Mouse (Mus musculus) forebrain, embryonic 12.5 days (tissue): Measurements from ENCODE around the gene Taf13. TPM values are rescaled to one million over a fixed set of nuclear protein-coding genes. Genes with fewer than 3 reads are reported as not detected.
"Not testable (repeated sequence)": the region's sequence is repeated elsewhere in the genome, so short reads cannot be mapped to it uniquely, and the experiment has no call there.

Experiments
- ATAC-seq: fragments of 200-750 bp; cut with Nextera tagmentation; 2 replicates; pipeline ENCODE4 v1.8.0; 2017; ENCODE audit warnings: moderate TSS enrichment; ENCODE audit not compliant: low FRiP score
- H3K27ac ChIP-seq: fragments of 300-500 bp; sonication (generic); 2 replicates; pipeline ENCODE4 v1.5.1; 2016; ENCODE audit warnings: mild to moderate bottlenecking
- H3K27me3 ChIP-seq: fragments of 300-500 bp; sonication (generic); 2 replicates; pipeline ENCODE4 v1.6.1; 2016; ENCODE audit warnings: mild to moderate bottlenecking
- H3K36me3 ChIP-seq: fragments of 300-500 bp; sonication (generic); replicated peaks from 2 replicates; pipeline ENCODE4 v1.6.1; 2016; ENCODE audit warnings: mild to moderate bottlenecking
- H3K4me1 ChIP-seq: fragments of 300-500 bp; sonication (generic); 2 replicates; pipeline ENCODE4 v1.6.1; 2016
- H3K4me2 ChIP-seq: fragments of 300-500 bp; sonication (generic); 2 replicates; pipeline ENCODE4 v1.6.1; 2016; ENCODE audit warnings: mild to moderate bottlenecking, moderate library complexity
- H3K4me3 ChIP-seq: fragments of 300-500 bp; sonication (generic); replicated peaks from 2 replicates; pipeline ENCODE4 v1.5.1; 2016; ENCODE audit warnings: mild to moderate bottlenecking
- H3K9ac ChIP-seq: fragments of 300-500 bp; sonication (generic); 2 replicates; pipeline ENCODE4 v1.6.1; 2016; ENCODE audit warnings: mild to moderate bottlenecking
- H3K9me3 ChIP-seq: fragments of 300-500 bp; sonication (generic); 2 replicates; pipeline ENCODE4 v1.6.1; 2016
- WGBS: fragments of 180-500 bp; shearing (Covaris S2); methylation state at CpG from one replicate; pipeline ENCODE4 v1.1.7; 2016; 5-methylcytosine and 5-hydroxymethylcytosine counted together
- polyA plus RNA-seq: library from polyadenylated mRNA; unstranded; fragments of >200 nt; fragmentation: Nextera tagmentation; extraction: Ambion mirVana; gene quantifications from 2 replicates; pipeline ENCODE4 v1.2.1, GENCODE M21; 2016

The Taf13 gene
- polyA plus RNA-seq, 1 experiment from 2014 or later, result 55.7 TPM

- Histone ChIP-seq H3K9ac (no peak overlapping the region), H3K9me3 (no peaks in the 10 kb centered on the region), H3K4me2 (no peak overlapping the region), H3K4me3 (no peak overlapping the region), H3K27ac (no peak overlapping the region), H3K36me3 (peaks cover 33% of the 10 kb centered on the region), H3K4me1 (peaks cover 22% of the 10 kb centered on the region), H3K27me3 (no peaks in the 10 kb centered on the region)
- no peak for ATAC-seq
- 91% methylated on average over 4 of the region's 4 CpGs for WGBS
Measured at GRCm38 (mm10) chr3:108557888-108558287, 13.6 kb upstream of the Taf13 start.

- H3K27me3 ChIP-seq, result no peaks in the 10 kb centered on the region
- peak; percentile 98 for ATAC-seq
- WGBS, result under 1% methylated on average over 45 of the region's 45 CpGs
Measured at GRCm38 (mm10) chr3:108562133-108562730, 9.3 kb upstream of the Taf13 start, which contains the start of gene Tmem167b. Tmem167b (minus strand) TSS chr3:108562466.

GRCm38 (mm10) chr3:108562777-108563271 lies 8.7 kb upstream of the Taf13 start:
- ATAC-seq, result peak; percentile 76
- Histone ChIP-seq H3K9ac (peak overlapping the region; percentile 49), H3K36me3 (peaks cover 23% of the 10 kb centered on the region), H3K27me3 (no peaks in the 10 kb centered on the region), H3K9me3 (no peaks in the 10 kb centered on the region), H3K4me1 (peaks cover 21% of the 10 kb centered on the region), H3K4me2 (peak overlapping the region; percentile 64), H3K27ac (peak overlapping the region; percentile 87), H3K4me3 (peak overlapping the region; percentile 89)
- 10% methylated on average over 15 of the region's 15 CpGs for WGBS

More at GRCm38 (mm10) chr3:108562133-108562730, 9.3 kb upstream of the Taf13 start, which contains the start of gene Tmem167b:
- Histone ChIP-seq H3K36me3 (peaks cover 28% of the 10 kb centered on the region), H3K4me2 (peak within 1 kb of the TSS; percentile 64), H3K9me3 (no peaks in the 10 kb centered on the region), H3K27ac (peak within 1 kb of the TSS; percentile 89), H3K9ac (peak within 1 kb of the TSS; percentile 84), H3K4me1 (peaks cover 20% of the 10 kb centered on the region), H3K4me3 (peak within 1 kb of the TSS; percentile 89)

- Histone ChIP-seq H3K27me3 (no peaks in the 10 kb centered on the region), H3K36me3 (peaks cover 18% of the 10 kb centered on the region), H3K9ac (no peak overlapping the region), H3K4me3 (peak overlapping the region; percentile 89), H3K9me3 (no peaks in the 10 kb centered on the region), H3K4me2 (peak overlapping the region; percentile 64), H3K27ac (peak overlapping the region; percentile 87), H3K4me1 (peaks cover 26% of the 10 kb centered on the region)
- ATAC-seq, result no peak
- 7% methylated on average over 4 of the region's 4 CpGs for WGBS
Measured at GRCm38 (mm10) chr3:108563309-108563708, 8.2 kb upstream of the Taf13 start.

GRCm38 (mm10) chr3:108567990-108568877 lies 3.3 kb upstream of the Taf13 start:
- Histone ChIP-seq H3K4me1 (peaks cover 32% of the 10 kb centered on the region), H3K4me3 (no peak overlapping the region), H3K9ac (no peak overlapping the region), H3K27ac (peak overlapping the region; percentile 87), H3K27me3 (no peaks in the 10 kb centered on the region), H3K4me2 (peak overlapping the region; percentile 3; the same call in 1 of the 2 replicates), H3K36me3 (no peaks in the 10 kb centered on the region), H3K9me3 (no peaks in the 10 kb centered on the region)
- ATAC-seq, result peak; percentile 40; the same call in 1 of the 2 replicates
- WGBS, result 7% methylated on average over 15 of the region's 15 CpGs

- peaks cover 40% of the 10 kb centered on the region for H3K4me1 ChIP-seq
- H3K36me3 ChIP-seq, H3K27ac ChIP-seq, H3K4me3 ChIP-seq, H3K27me3 ChIP-seq, ATAC-seq, H3K9me3 ChIP-seq, H3K9ac ChIP-seq, H3K4me2 ChIP-seq: not testable (repeated sequence)
- WGBS, result 74% methylated on average over 3 of the region's 3 CpGs
Measured at GRCm38 (mm10) chr3:108569636-108570035, 1.9 kb upstream of the Taf13 start.

GRCm38 (mm10) chr3:108570813-108571212 lies 685 bp upstream of the Taf13 start:
- peaks cover 40% of the 10 kb centered on the region for H3K4me1 ChIP-seq

GRCm38 (mm10) chr3:108572309-108573010 lies 962 bp downstream of the Taf13 start:
- WGBS, result 49% methylated on average over 18 of the region's 18 CpGs
- no peak overlapping the region for H3K27ac ChIP-seq
- H3K36me3 ChIP-seq, result no peaks in the 10 kb centered on the region; the same call in 1 of the 2 replicates
- no peaks in the 10 kb centered on the region for H3K9me3 ChIP-seq
- H3K4me1 ChIP-seq, result peaks cover 40% of the 10 kb centered on the region
- H3K4me2 ChIP-seq, result peak overlapping the region; percentile 80
- peak overlapping the region; percentile 61 for H3K4me3 ChIP-seq
- no peak for ATAC-seq
- H3K27me3 ChIP-seq, result no peaks in the 10 kb centered on the region
- peak overlapping the region; percentile 73 for H3K9ac ChIP-seq

More at GRCm38 (mm10) chr3:108570813-108571212, 685 bp upstream of the Taf13 start:
- H3K4me3 ChIP-seq, result peak overlapping the region; percentile 61; the same call in 1 of the 2 replicates
- no peaks in the 10 kb centered on the region for H3K27me3 ChIP-seq
- 86% methylated on average over 14 of the region's 14 CpGs for WGBS
- no peaks in the 10 kb centered on the region for H3K36me3 ChIP-seq
- H3K4me2 ChIP-seq, result peak overlapping the region; percentile 80
- no peak for ATAC-seq
- no peak overlapping the region for H3K27ac ChIP-seq
- H3K9ac ChIP-seq, result no peak overlapping the region
- no peaks in the 10 kb centered on the region for H3K9me3 ChIP-seq

GRCm38 (mm10) chr3:108574018-108574417 lies 2.5 kb downstream of the Taf13 start:
- 91% methylated on average over 5 of the region's 5 CpGs for WGBS
- Histone ChIP-seq H3K27ac (no peak overlapping the region), H3K9me3 (no peaks in the 10 kb centered on the region), H3K4me3 (no peak overlapping the region), H3K4me2 (no peak overlapping the region), H3K27me3 (no peaks in the 10 kb centered on the region), H3K36me3 (peaks cover 12% of the 10 kb centered on the region), H3K4me1 (peaks cover 27% of the 10 kb centered on the region), H3K9ac (no peak overlapping the region)
- no peak for ATAC-seq

GRCm38 (mm10) chr3:108584580-108584979 lies 13.1 kb downstream of the Taf13 start:
- Histone ChIP-seq H3K4me3 (no peak overlapping the region), H3K9me3 (no peaks in the 10 kb centered on the region), H3K27me3 (no peaks in the 10 kb centered on the region), H3K4me2 (no peak overlapping the region), H3K4me1 (no peaks in the 10 kb centered on the region), H3K27ac (no peak overlapping the region), H3K9ac (no peak overlapping the region), H3K36me3 (peaks cover 11% of the 10 kb centered on the region)
- no peak for ATAC-seq
- WGBS, result 90% methylated on average over 4 of the region's 4 CpGs

GRCm38 (mm10) chr3:108588446-108588845 lies 16.9 kb downstream of the Taf13 start:
- WGBS, result 52% methylated on average over 2 of the region's 2 CpGs
- Histone ChIP-seq H3K27ac (no peak overlapping the region), H3K4me2 (no peak overlapping the region), H3K9ac (no peak overlapping the region), H3K4me3 (no peak overlapping the region), H3K27me3 (no peaks in the 10 kb centered on the region), H3K4me1 (peaks cover 13% of the 10 kb centered on the region; the same call in 1 of the 2 replicates), H3K36me3 (no peaks in the 10 kb centered on the region; the same call in 1 of the 2 replicates), H3K9me3 (no peaks in the 10 kb centered on the region)
- ATAC-seq, result no peak
